Mouse (Mus musculus): ENCODE results near the gene Gm8882. TPM values are rescaled to one million over a fixed set of nuclear protein-coding genes. Genes with fewer than 3 reads are reported as not detected.
"Not testable (repeated sequence)": the region's sequence is repeated elsewhere in the genome, so short reads cannot be mapped to it uniquely, and the experiment has no call there.

Gm8882 gene
- not detected in 2 replicates for polyA plus RNA-seq (2012; ENCODE audit: insufficient read depth, insufficient read length, missing spikeins)

DNA sequence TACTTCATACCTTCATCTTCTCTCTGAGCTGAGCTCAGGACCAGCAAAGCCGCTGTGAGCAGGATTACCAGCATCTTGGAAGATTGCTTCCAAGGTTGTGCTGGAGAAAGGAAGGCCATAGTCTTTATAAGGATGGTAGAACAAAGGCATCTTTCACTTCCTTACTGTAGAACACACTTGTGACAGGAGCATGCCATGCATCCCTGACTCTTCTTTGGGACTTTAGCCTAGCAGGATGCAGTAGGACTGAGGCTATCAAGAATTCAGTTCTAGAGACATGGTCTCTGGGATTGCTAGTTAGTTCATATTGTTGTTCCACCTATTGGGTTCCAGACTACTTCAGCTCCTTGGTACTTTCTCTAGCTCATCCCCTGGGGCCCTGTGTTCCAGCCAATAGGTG is at the start of gene Gm8882:
Gene Gm8882 (minus strand): TSS at position 101 of the 400 bp plus-strand sequence.
- H3K27ac ChIP-seq (ENCODE audit: insufficient read depth, low read depth, low read length); H3K4me1 ChIP-seq (ENCODE audit: control insufficient read depth, insufficient read depth, low read length); H3K4me3 ChIP-seq (ENCODE audit: insufficient read depth, low read length): not testable (repeated sequence)

DNA sequence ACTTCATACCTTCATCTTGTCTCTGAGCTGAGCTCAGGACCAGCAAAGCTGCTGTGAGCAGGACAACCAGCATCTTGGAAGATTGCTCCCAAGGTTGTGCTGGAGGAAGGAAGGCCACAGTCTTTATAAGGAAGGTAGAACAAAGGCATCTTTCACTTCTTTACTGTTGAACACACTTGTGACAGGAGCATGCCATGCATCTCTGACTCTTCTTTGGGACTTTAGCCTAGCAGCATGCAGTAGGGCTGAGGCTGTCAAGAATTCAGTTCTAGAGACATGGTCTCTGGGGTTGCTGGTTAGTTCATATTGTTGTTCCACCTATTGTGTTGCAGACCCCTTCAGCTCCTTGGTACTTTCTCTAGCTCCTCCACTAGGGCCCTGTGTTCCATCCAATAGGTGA is 49.3 kb downstream of the Gm8882 start, which contains the start of gene Prpmp5:
Gene Prpmp5 (minus strand): TSS at position 101 of the 400 bp plus-strand sequence.
- H3K4me3 ChIP-seq (ENCODE audit: insufficient read depth, low read length); H3K4me1 ChIP-seq (ENCODE audit: control insufficient read depth, insufficient read depth, low read length); H3K27ac ChIP-seq (ENCODE audit: insufficient read depth, low read depth, low read length): not testable (repeated sequence)

Other genes starting within 250 kb of the Gm8882 start
- not detected in 2 replicates for gene Prb1, start 153.6 kb downstream of the Gm8882 start, polyA plus RNA-seq (2012; ENCODE audit: insufficient read depth, insufficient read length, missing spikeins)
- gene Prpmp5, start 49.4 kb downstream of the Gm8882 start, polyA plus RNA-seq (2012; ENCODE audit: insufficient read depth, insufficient read length, missing spikeins): not detected in 2 replicates
- not detected in 2 replicates for gene Prh1, start 205.7 kb upstream of the Gm8882 start, polyA plus RNA-seq (2012; ENCODE audit: insufficient read depth, insufficient read length, missing spikeins)
- gene Prp2, start 231.8 kb upstream of the Gm8882 start, polyA plus RNA-seq (2012; ENCODE audit: insufficient read depth, insufficient read length, missing spikeins): not detected in 2 replicates